Mouse (Mus musculus): Measurements from ENCODE around the gene Vangl1. TPM values are rescaled to one million over a fixed set of nuclear protein-coding genes. Genes with fewer than 3 reads are reported as not detected.

The Vangl1 gene
- polyA plus RNA-seq, 2 experiments: 22.7 to 24.7 TPM

DNA sequence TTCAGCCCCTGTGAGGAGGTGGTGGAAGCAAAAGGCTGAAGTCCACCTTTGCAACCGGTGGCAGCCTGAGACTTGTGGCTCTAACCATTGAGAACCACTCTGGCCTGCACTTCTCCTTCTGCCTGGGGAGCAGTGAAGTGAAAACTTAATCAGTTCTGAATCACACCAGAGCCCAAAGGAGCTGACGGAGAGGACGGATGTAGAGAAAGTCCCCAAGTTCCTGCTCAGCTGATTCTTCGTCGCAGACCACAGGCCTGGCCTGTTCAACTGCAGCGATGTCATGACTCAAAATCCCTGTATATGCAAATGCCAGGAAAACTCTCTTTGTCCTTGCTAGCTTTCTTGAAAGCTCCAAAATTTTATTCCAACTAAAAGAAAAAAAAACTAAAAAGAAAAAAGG lies 80.8 kb downstream of the Vangl1 start:
- H3K4me3 ChIP-seq (replicated peaks; ENCODE audit: low read length): no peak overlapping the region
- no peaks in the 10 kb centered on the region for H3K36me3 ChIP-seq (ENCODE audit: control insufficient read depth, insufficient read depth, low read length)
- no peak overlapping the region for H3K27ac ChIP-seq (replicated peaks; ENCODE audit: low read depth, low read length)
- no peaks in the 10 kb centered on the region for H3K9me3 ChIP-seq (ENCODE audit: control insufficient read depth, low read length)
- H3K4me1 ChIP-seq (ENCODE audit: control insufficient read depth, insufficient read depth, low read length): no peaks in the 10 kb centered on the region
- DNase-seq (ENCODE audit: low spot score): no peak
- ATAC-seq (ENCODE audit: low FRiP score, low read depth): no peak
- WGBS: 81% methylated on average over 6 of the region's 6 CpGs
- no peak overlapping the region for H3K4me2 ChIP-seq (replicated peaks; ENCODE audit: low read depth, low read length, severe bottlenecking)
- no peak overlapping the region for H3K9ac ChIP-seq (ENCODE audit: low read depth, low read length, severe bottlenecking)
- no peaks in the 10 kb centered on the region for H3K27me3 ChIP-seq (ENCODE audit: control insufficient read depth, insufficient read depth, low read length)
- no peak for TF ChIP-seq POLR2A (IDR thresholded peaks at IDR 0.05; ENCODE audit: borderline replicate concordance, extremely low read depth, insufficient read depth, insufficient read length)

DNA sequence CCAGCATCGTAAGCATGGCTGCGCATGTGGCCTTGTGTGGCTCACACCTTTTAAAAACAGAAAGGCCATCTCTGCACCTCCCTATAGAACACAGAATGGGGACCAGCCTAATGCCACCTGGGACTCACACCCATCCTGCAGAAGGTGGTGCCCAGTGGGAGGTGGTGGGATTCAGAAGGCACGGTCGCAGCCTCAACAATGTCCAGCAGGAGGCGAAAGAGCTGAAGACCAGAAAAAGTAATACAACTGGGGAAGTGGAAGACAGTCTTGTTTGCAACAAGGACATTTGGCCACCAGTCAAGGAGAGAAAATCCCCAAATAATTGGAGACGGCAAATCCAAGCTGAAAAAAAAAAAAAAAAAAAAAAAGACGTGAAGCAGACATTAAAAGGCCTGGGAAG lies 82.4 kb downstream of the Vangl1 start:
- no peak overlapping the region for H3K4me3 ChIP-seq (replicated peaks; ENCODE audit: low read length)
- WGBS: 75% methylated on average over 7 of the region's 7 CpGs
- no peak overlapping the region for H3K4me2 ChIP-seq (replicated peaks; ENCODE audit: low read depth, low read length, severe bottlenecking)
- H3K27ac ChIP-seq (replicated peaks; ENCODE audit: low read depth, low read length): no peak overlapping the region
- ATAC-seq (ENCODE audit: low FRiP score, low read depth) (no peak), DNase-seq (ENCODE audit: low spot score) (no peak)
- no peaks in the 10 kb centered on the region for H3K4me1 ChIP-seq (ENCODE audit: control insufficient read depth, insufficient read depth, low read length)
- H3K36me3 ChIP-seq (ENCODE audit: control insufficient read depth, insufficient read depth, low read length): no peaks in the 10 kb centered on the region
- TF ChIP-seq POLR2A (IDR thresholded peaks at IDR 0.05; ENCODE audit: borderline replicate concordance, extremely low read depth, insufficient read depth, insufficient read length): no peak
- H3K9ac ChIP-seq (ENCODE audit: low read depth, low read length, severe bottlenecking): no peak overlapping the region
- H3K9me3 ChIP-seq (ENCODE audit: control insufficient read depth, low read length): no peaks in the 10 kb centered on the region
- no peaks in the 10 kb centered on the region for H3K27me3 ChIP-seq (ENCODE audit: control insufficient read depth, insufficient read depth, low read length)

DNA sequence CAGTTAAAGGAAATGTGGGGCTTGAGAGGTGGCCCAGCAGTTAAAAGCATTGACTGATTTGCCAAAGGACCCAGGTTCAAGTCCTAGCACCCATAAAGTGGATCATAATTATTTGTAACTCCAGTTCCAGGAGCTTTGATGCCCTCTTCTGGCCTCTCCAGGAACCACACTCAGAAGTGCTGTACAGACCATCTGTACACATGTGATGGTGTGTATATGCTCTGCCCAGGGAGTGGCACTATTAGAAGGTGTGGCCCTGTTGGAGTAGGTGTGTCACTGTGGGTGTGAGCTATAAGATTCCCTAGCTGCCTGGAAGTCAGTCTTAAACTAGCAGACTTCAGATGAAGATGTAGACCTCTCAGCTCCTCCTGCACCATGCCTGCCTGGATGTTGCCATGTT lies 83.5 kb downstream of the Vangl1 start:
- DNase-seq (ENCODE audit: low spot score): no peak

DNA sequence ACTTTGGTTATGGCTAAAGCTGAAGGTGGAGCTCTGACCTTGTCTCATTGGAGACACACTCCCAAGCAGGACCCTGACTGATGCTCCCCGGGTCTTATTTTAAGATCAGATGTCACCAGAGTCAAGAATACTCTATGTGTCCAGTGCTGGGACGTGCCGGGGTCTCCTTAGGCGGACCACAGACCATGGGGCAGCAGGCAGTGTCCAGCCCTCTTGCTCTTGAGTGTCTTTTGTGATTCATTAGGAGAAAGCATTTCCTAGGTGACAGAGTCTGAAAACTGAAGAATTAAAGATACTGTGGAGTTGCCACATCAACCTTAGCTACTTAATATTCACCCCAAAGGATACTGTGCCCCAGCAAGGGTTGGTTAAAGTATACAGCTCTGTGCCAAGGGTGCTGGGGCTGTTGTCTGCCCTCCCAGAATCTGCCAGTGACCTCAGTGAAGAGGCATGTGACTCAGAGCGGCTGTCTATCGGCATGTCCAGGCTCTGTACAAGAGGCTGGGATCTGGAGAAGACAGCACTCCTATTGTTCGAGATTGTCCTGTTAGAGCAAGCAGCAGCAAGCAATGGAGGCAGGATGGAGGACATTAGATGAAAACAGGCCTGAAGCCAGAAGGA lies 92.4 kb downstream of the Vangl1 start:
- Histone ChIP-seq H3K4me1 (ENCODE audit: control insufficient read depth, insufficient read depth, low read length) (no peaks in the 10 kb centered on the region), H3K9me3 (ENCODE audit: control insufficient read depth, low read length) (no peaks in the 10 kb centered on the region), H3K4me2 (replicated peaks; ENCODE audit: low read depth, low read length, severe bottlenecking) (no peak overlapping the region), H3K9ac (ENCODE audit: low read depth, low read length, severe bottlenecking) (no peak overlapping the region), H3K4me3 (replicated peaks; ENCODE audit: low read length) (no peak overlapping the region), H3K27me3 (ENCODE audit: control insufficient read depth, insufficient read depth, low read length) (no peaks in the 10 kb centered on the region), H3K36me3 (ENCODE audit: control insufficient read depth, insufficient read depth, low read length) (no peaks in the 10 kb centered on the region), H3K27ac (replicated peaks; ENCODE audit: low read depth, low read length) (no peak overlapping the region)
- WGBS: 83% methylated on average over 7 of the region's 7 CpGs
- TF ChIP-seq POLR2A (IDR thresholded peaks at IDR 0.05; ENCODE audit: borderline replicate concordance, extremely low read depth, insufficient read depth, insufficient read length): no peak
- ATAC-seq (ENCODE audit: low FRiP score, low read depth) (no peak), DNase-seq (ENCODE audit: low spot score) (no peak)

More for the DNA sequence above, 83.5 kb downstream of the Vangl1 start:
- H3K4me1 ChIP-seq (ENCODE audit: control insufficient read depth, insufficient read depth, low read length): no peaks in the 10 kb centered on the region
- ATAC-seq (ENCODE audit: low FRiP score, low read depth): no peak
- no peak overlapping the region for H3K9ac ChIP-seq (ENCODE audit: low read depth, low read length, severe bottlenecking)
- H3K27ac ChIP-seq (replicated peaks; ENCODE audit: low read depth, low read length): no peak overlapping the region
- no peaks in the 10 kb centered on the region for H3K27me3 ChIP-seq (ENCODE audit: control insufficient read depth, insufficient read depth, low read length)
- no peaks in the 10 kb centered on the region for H3K36me3 ChIP-seq (ENCODE audit: control insufficient read depth, insufficient read depth, low read length)
- no peak overlapping the region for H3K4me3 ChIP-seq (replicated peaks; ENCODE audit: low read length)
- no peaks in the 10 kb centered on the region for H3K9me3 ChIP-seq (ENCODE audit: control insufficient read depth, low read length)
- no peak for TF ChIP-seq POLR2A (IDR thresholded peaks at IDR 0.05; ENCODE audit: borderline replicate concordance, extremely low read depth, insufficient read depth, insufficient read length)
- H3K4me2 ChIP-seq (replicated peaks; ENCODE audit: low read depth, low read length, severe bottlenecking): no peak overlapping the region

DNA sequence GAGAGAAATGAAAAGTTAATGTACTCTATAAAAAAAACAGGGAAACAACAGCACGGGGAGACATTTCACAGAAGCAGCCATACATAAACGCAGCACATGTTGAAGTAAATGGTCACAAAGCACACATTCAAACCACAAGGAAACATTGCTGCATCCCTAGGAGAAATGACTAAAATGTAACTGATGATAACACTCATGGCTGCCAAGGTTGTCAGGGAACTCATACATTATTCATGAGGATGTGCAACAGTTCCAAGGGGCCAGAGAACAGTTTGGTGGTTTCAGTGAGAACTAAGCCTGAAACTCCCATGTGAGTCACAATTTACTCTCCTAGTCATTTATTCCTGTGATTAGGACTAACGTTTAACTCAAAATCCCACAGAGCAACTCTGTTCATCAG lies 96.3 kb downstream of the Vangl1 start:
- DNase-seq (ENCODE audit: low spot score): no peak
- ATAC-seq (ENCODE audit: low FRiP score, low read depth): no peak
- no peaks in the 10 kb centered on the region for H3K9me3 ChIP-seq (ENCODE audit: control insufficient read depth, low read length)
- TF ChIP-seq POLR2A (IDR thresholded peaks at IDR 0.05; ENCODE audit: borderline replicate concordance, extremely low read depth, insufficient read depth, insufficient read length): no peak
- H3K27ac ChIP-seq (replicated peaks; ENCODE audit: low read depth, low read length): no peak overlapping the region
- H3K4me3 ChIP-seq (replicated peaks; ENCODE audit: low read length): no peak overlapping the region
- WGBS: 71% methylated on average over 3 of the region's 3 CpGs
- no peaks in the 10 kb centered on the region for H3K4me1 ChIP-seq (ENCODE audit: control insufficient read depth, insufficient read depth, low read length)
- no peaks in the 10 kb centered on the region for H3K36me3 ChIP-seq (ENCODE audit: control insufficient read depth, insufficient read depth, low read length)
- H3K4me2 ChIP-seq (replicated peaks; ENCODE audit: low read depth, low read length, severe bottlenecking): no peak overlapping the region
- no peak overlapping the region for H3K9ac ChIP-seq (ENCODE audit: low read depth, low read length, severe bottlenecking)
- H3K27me3 ChIP-seq (ENCODE audit: control insufficient read depth, insufficient read depth, low read length): no peaks in the 10 kb centered on the region
